Comparison of ENCODE assay signal across 8 mouse cellular contexts in genomic region chr3:104666950-104667349, GRCm38 (mm10). TPM values are rescaled to one million over a fixed set of nuclear protein-coding genes. Genes with fewer than 3 reads are reported as not detected.
DNase-seq lines count a peak whose midpoint lies in the region; ATAC-seq and TF ChIP-seq lines count a peak whose summit lies in the region.

No protein-coding gene starts in this region.

- no peak overlapping the region for H3K4me3 ChIP-seq in hindbrain, embryonic 14.5 days (replicated peaks; ENCODE audit: low read length)
- no peak overlapping the region for H3K4me3 ChIP-seq in hindbrain, embryonic 16.5 days (ENCODE audit: low read length)
- H3K4me3 ChIP-seq in kidney, adult 2 months (ENCODE audit: insufficient read depth, low read depth, low read length), result no peak overlapping the region
- H3K4me3 ChIP-seq in midbrain, embryonic 10.5 days, result no peak overlapping the region

- no peak overlapping the region for H3K9ac ChIP-seq in hindbrain, embryonic 14.5 days
- H3K9ac ChIP-seq in hindbrain, embryonic 16.5 days (ENCODE audit: low read depth, low read length), result no peak overlapping the region

- ATAC-seq in hindbrain, embryonic 14.5 days (ENCODE audit: low FRiP score), result no peak
- no peak for ATAC-seq in hindbrain, embryonic 16.5 days

- no peaks in the 10 kb centered on the region for H3K9me3 ChIP-seq in hindbrain, embryonic 14.5 days (ENCODE audit: control insufficient read depth, low read length)
- H3K9me3 ChIP-seq in hindbrain, embryonic 16.5 days (ENCODE audit: control insufficient read depth, low read length), result no peaks in the 10 kb centered on the region
- H3K9me3 ChIP-seq in midbrain, embryonic 10.5 days (replicated peaks), result no peaks in the 10 kb centered on the region

- peak; percentile 49 for DNase-seq in hindbrain, embryonic 14.5 days (ENCODE audit: low spot score)
- peak; percentile 73 for DNase-seq in adipocyte (ENCODE audit: low spot score)
- DNase-seq in frontal cortex, postnatal 25 days (ENCODE audit: low spot score in 2 of 2), result peak; percentile 25 to 53
- peak; percentile 59 to 91 for DNase-seq in left cerebral cortex, adult 9 months (ENCODE audit: low spot score in 2 of 2)
- DNase-seq in kidney, adult 2 months, result no peak
- no peak for DNase-seq in testis, postnatal 10 days (ENCODE audit: low spot score)
- no peak for DNase-seq in midbrain, embryonic 10.5 days (ENCODE audit: low spot score)

- TF ChIP-seq POLR2A in kidney, adult 2 months (IDR thresholded peaks at IDR 0.05; ENCODE audit: low read depth, low read length), result no peak

- H3K36me3 ChIP-seq in hindbrain, embryonic 14.5 days (replicated peaks; ENCODE audit: control insufficient read depth, insufficient read depth), result no peaks in the 10 kb centered on the region
- H3K36me3 ChIP-seq in hindbrain, embryonic 16.5 days (ENCODE audit: control insufficient read depth, insufficient read depth, low read length), result no peaks in the 10 kb centered on the region
- H3K36me3 ChIP-seq in kidney, adult 2 months (ENCODE audit: control insufficient read depth, insufficient read depth, low read length), result no peaks in the 10 kb centered on the region
- no peaks in the 10 kb centered on the region for H3K36me3 ChIP-seq in midbrain, embryonic 10.5 days

- peaks cover 7% of the 10 kb centered on the region; the same call in 1 of the 2 replicates for H3K4me1 ChIP-seq in hindbrain, embryonic 14.5 days (replicated peaks; ENCODE audit: control insufficient read depth, insufficient read depth, low read length)
- H3K4me1 ChIP-seq in hindbrain, embryonic 16.5 days (ENCODE audit: control insufficient read depth, insufficient read depth, low read depth, low read length), result peaks cover 4% of the 10 kb centered on the region; the same call in 1 of the 2 replicates
- peaks cover 4% of the 10 kb centered on the region; the same call in 1 of the 2 replicates for H3K4me1 ChIP-seq in kidney, adult 2 months (ENCODE audit: control insufficient read depth, insufficient read depth, low read length)
- H3K4me1 ChIP-seq in midbrain, embryonic 10.5 days, result peaks cover 24% of the 10 kb centered on the region

- no peak overlapping the region for H3K4me2 ChIP-seq in hindbrain, embryonic 14.5 days (replicated peaks)
- H3K4me2 ChIP-seq in hindbrain, embryonic 16.5 days (ENCODE audit: low read length), result no peak overlapping the region

- H3K27ac ChIP-seq in hindbrain, embryonic 14.5 days, result no peak overlapping the region
- H3K27ac ChIP-seq in hindbrain, embryonic 16.5 days (ENCODE audit: low read depth, low read length), result no peak overlapping the region
- H3K27ac ChIP-seq in kidney, adult 2 months (ENCODE audit: insufficient read depth, low read depth, low read length), result no peak overlapping the region
- no peak overlapping the region for H3K27ac ChIP-seq in midbrain, embryonic 10.5 days (replicated peaks)

- WGBS in hindbrain, embryonic 14.5 days, result 73% methylated on average over 4 of the region's 4 CpGs
- WGBS in hindbrain, embryonic 16.5 days, result 60% methylated on average over 4 of the region's 4 CpGs
- 78% methylated on average over 4 of the region's 4 CpGs for WGBS in kidney, adult 2 months
- 89% methylated on average over 4 of the region's 4 CpGs for WGBS in midbrain, embryonic 10.5 days

- H3K27me3 ChIP-seq in hindbrain, embryonic 14.5 days (ENCODE audit: control insufficient read depth, insufficient read depth, low read length), result no peaks in the 10 kb centered on the region
- H3K27me3 ChIP-seq in hindbrain, embryonic 16.5 days (replicated peaks; ENCODE audit: control insufficient read depth, insufficient read depth, low read length), result no peaks in the 10 kb centered on the region
- H3K27me3 ChIP-seq in kidney, adult 2 months (replicated peaks; ENCODE audit: control insufficient read depth, insufficient read depth, low read length), result no peaks in the 10 kb centered on the region
- H3K27me3 ChIP-seq in midbrain, embryonic 10.5 days (ENCODE audit: low read depth, poor library complexity, severe bottlenecking), result no peaks in the 10 kb centered on the region

- no peak for TF ChIP-seq CTCF in kidney, adult 2 months (conservative IDR thresholded peaks at IDR 0.05; ENCODE audit: insufficient read depth, insufficient read length, low read depth, low read length)

RNA-seq across cellular contexts. Expression of gene Slc16a1, which starts 28.5 kb away (rescaled TPM):
- polyA plus RNA-seq in hindbrain, embryonic 14.5 days (2014; fragmentation: Nextera tagmentation; extraction: Ambion mirVana), result 10.0 and 12.3 TPM in 2 replicates
- polyA plus RNA-seq in hindbrain, embryonic 16.5 days (2015; fragmentation: Nextera tagmentation; extraction: Ambion mirVana), result 12.6 and 12.7 TPM in 2 replicates
- polyA plus RNA-seq in kidney, adult 2 months (2012; rRNA removed), result 18.3 and 23.1 TPM in 2 replicates
- polyA plus RNA-seq in midbrain, embryonic 10.5 days (2016; fragmentation: Nextera tagmentation; extraction: Ambion mirVana), result 32.8 and 44.3 TPM in 2 replicates

Comparison
In these comparisons a context has a peak if more than half of its experiments do, and no peak if none do; other contexts are left out.
1. DNase-seq: peak in hindbrain, embryonic 14.5 days (single experiment), adipocyte (single experiment), frontal cortex, postnatal 25 days (2 of 2) and left cerebral cortex, adult 9 months (2 of 2); none in kidney, adult 2 months (single experiment), testis, postnatal 10 days (single experiment) and midbrain, embryonic 10.5 days (single experiment).